Mouse (Mus musculus) heart, adult 2 months (tissue): Measurements from ENCODE around the gene Ccnd3.
A peak's percentile ranks its signal among the peaks of the same experiment; 100 is the strongest.

ENCODE experiments used
- CTCF ChIP-seq: fragments of 200-600 bp; IDR thresholded peaks from 2 replicates; pipeline ENCODE4 v1.8.1; 2022; ENCODE audit warnings: antibody characterized with exemption, mild to moderate bottlenecking, moderate library complexity
- POLR2A ChIP-seq: fragments of 200-500 bp; IDR thresholded peaks from 2 replicates; pipeline ENCODE4 v1.6.1; 2011; ENCODE audit warnings: mild to moderate bottlenecking, low read depth, low read length, control low read depth; ENCODE audit not compliant: insufficient read depth

DNA sequence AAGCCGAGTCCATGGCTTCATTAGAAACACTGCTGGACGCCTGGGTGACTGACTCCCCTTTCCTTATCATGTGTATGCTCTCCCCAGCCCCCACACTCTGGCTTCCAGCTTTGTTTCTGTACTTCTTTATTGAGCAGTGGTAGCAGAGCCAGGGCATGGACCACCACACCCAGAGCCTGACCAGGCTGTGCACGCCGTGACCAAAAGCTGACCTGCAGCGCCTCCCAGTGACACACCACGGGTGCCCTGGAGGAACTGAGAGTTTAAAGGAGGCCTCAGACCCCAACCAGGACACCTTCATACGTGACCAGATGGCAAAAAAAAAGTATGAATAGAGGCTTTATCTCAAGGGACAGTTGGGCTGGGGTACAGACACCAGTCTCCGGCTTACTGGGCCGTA lies 14.1 kb upstream of the Ccnd3 start:
- TF ChIP-seq CTCF (peak; percentile 37), POLR2A (no peak)
